Mouse (Mus musculus) embryonic facial prominence, embryonic 13.5 days (tissue): ENCODE measurements around the gene Gm15517. TPM values are rescaled to one million over a fixed set of nuclear protein-coding genes. Genes with fewer than 3 reads are reported as not detected.
"Not testable (repeated sequence)": the region's sequence is repeated elsewhere in the genome, so short reads cannot be mapped to it uniquely, and the experiment has no call there.

Experiments
- ATAC-seq: fragments of 200-750 bp; cut with Nextera tagmentation; 2 replicates; pipeline ENCODE4 v1.8.0; 2017; ENCODE audit warnings: low read depth; ENCODE audit not compliant: insufficient number of reproducible peaks, insufficient read depth, low FRiP score, low TSS enrichment
- H3K27ac ChIP-seq: fragments of 300-500 bp; sonication (generic); 2 replicates; pipeline ENCODE4 v1.5.1; 2015; ENCODE audit warnings: moderate library complexity, mild to moderate bottlenecking, inconsistent platforms
- H3K27me3 ChIP-seq: fragments of 300-500 bp; sonication (generic); 2 replicates; pipeline ENCODE4 v1.6.1; 2015; ENCODE audit warnings: mild to moderate bottlenecking, inconsistent platforms
- H3K36me3 ChIP-seq: fragments of 300-500 bp; sonication (generic); 2 replicates; pipeline ENCODE4 v1.6.1; 2015; ENCODE audit warnings: mild to moderate bottlenecking, inconsistent platforms
- H3K4me1 ChIP-seq: fragments of 300-500 bp; sonication (generic); 2 replicates; pipeline ENCODE4 v1.6.1; 2015; ENCODE audit warnings: inconsistent platforms
- H3K4me2 ChIP-seq: fragments of 300-500 bp; sonication (generic); 2 replicates; pipeline ENCODE4 v1.6.1; 2015; ENCODE audit warnings: moderate library complexity, mild to moderate bottlenecking, inconsistent platforms
- H3K4me3 ChIP-seq: fragments of 300-500 bp; sonication (generic); 2 replicates; pipeline ENCODE4 v1.5.1; 2015; ENCODE audit warnings: mild to moderate bottlenecking, inconsistent platforms
- H3K9ac ChIP-seq: fragments of 300-500 bp; sonication (generic); 2 replicates; pipeline ENCODE4 v1.6.1; 2015; ENCODE audit warnings: mild to moderate bottlenecking, inconsistent platforms
- H3K9me3 ChIP-seq: fragments of 300-500 bp; sonication (generic); 2 replicates; pipeline ENCODE4 v1.6.1; 2016; ENCODE audit warnings: inconsistent platforms
- WGBS: fragments of 180-500 bp; shearing (Covaris S2); methylation state at CpG from one replicate; pipeline ENCODE4 v1.1.7; 2015; ENCODE audit warnings: mixed read lengths; 5-methylcytosine and 5-hydroxymethylcytosine counted together
- polyA plus RNA-seq: library from polyadenylated mRNA; unstranded; fragments of >200 nt; fragmentation: Nextera tagmentation; extraction: Ambion mirVana; gene quantifications from 2 replicates; pipeline ENCODE4 v1.2.1, GENCODE M21; 2015

Gm15517 gene
- polyA plus RNA-seq, 1 experiment from 2014 or later, result not detected

DNA sequence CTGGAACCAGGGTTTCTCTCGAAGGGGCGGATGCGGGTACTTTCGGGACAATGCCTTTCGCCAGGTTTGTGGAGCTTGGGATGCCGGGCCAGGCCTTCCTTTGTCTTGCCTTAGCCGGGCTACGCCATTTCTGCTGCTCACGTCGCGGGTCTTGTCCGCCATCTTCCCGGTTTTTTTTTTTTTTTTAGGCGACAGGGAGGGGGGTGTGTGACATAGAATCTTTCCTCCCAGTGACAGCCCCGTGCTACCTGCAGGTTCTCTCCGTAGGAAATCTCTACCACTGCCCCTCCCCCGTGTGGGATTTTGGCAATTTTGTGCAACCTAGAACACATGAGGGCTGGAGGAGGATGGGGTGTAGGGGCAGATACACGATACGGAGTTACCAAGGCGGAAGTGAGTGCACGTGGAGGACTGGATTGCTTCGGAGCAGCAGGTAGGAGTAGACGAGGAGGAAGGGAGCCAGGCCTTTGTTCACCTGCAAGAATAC is 14.2 kb upstream of the Gm15517 start:
- Histone ChIP-seq H3K27ac (peak overlapping the region; percentile 93), H3K4me2 (peak overlapping the region; percentile 79), H3K36me3 (peaks cover 38% of the 10 kb centered on the region), H3K4me1 (peaks cover 28% of the 10 kb centered on the region), H3K4me3 (peak overlapping the region; percentile 91), H3K9ac (peak overlapping the region; percentile 89), H3K9me3 (no peaks in the 10 kb centered on the region), H3K27me3 (no peaks in the 10 kb centered on the region)
- under 1% methylated on average over 23 of the region's 23 CpGs for WGBS
- ATAC-seq, result no peak

DNA sequence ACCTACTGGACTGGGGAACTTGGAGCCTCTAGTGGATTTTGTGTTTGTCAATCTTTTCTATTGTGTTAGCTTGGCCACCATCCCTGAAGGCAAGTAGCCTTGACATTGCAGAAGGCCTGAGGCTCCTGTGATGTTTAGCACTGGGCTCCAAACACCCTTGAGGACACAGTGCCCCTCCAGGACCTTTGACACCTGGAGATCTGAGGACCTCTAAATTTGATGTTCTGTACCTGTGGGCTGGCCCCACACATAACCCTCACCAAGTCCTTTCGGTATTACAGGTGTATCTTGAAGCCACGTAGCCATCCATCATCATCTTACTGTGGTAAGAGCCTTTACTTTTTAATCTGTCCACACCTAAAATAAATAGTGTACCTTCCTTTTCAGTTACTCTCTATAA is 13.3 kb upstream of the Gm15517 start:
- peak overlapping the region; percentile 79 for H3K4me2 ChIP-seq
- peaks cover 30% of the 10 kb centered on the region for H3K4me1 ChIP-seq
- no peak overlapping the region for H3K27ac ChIP-seq
- H3K36me3 ChIP-seq, result peaks cover 47% of the 10 kb centered on the region
- peak overlapping the region; percentile 91 for H3K4me3 ChIP-seq
- no peaks in the 10 kb centered on the region for H3K27me3 ChIP-seq
- H3K9ac ChIP-seq, result peak overlapping the region; percentile 89
- WGBS, result 89% methylated on average over 2 of the region's 2 CpGs
- H3K9me3 ChIP-seq, result no peaks in the 10 kb centered on the region
- ATAC-seq, result no peak

- H3K4me2 ChIP-seq, result no peak overlapping the region
- H3K27ac ChIP-seq, result no peak overlapping the region
- WGBS, result 92% methylated on average over 4 of the region's 4 CpGs
- no peaks in the 10 kb centered on the region for H3K27me3 ChIP-seq
- H3K36me3 ChIP-seq, result peaks cover 57% of the 10 kb centered on the region
- peaks cover 31% of the 10 kb centered on the region for H3K4me1 ChIP-seq
- ATAC-seq, result no peak
- H3K9ac ChIP-seq, result no peak overlapping the region
- no peak overlapping the region for H3K4me3 ChIP-seq
- no peaks in the 10 kb centered on the region for H3K9me3 ChIP-seq
Measured at GRCm38 (mm10) chr7:44249248-44249647, 12.0 kb upstream of the Gm15517 start.

DNA sequence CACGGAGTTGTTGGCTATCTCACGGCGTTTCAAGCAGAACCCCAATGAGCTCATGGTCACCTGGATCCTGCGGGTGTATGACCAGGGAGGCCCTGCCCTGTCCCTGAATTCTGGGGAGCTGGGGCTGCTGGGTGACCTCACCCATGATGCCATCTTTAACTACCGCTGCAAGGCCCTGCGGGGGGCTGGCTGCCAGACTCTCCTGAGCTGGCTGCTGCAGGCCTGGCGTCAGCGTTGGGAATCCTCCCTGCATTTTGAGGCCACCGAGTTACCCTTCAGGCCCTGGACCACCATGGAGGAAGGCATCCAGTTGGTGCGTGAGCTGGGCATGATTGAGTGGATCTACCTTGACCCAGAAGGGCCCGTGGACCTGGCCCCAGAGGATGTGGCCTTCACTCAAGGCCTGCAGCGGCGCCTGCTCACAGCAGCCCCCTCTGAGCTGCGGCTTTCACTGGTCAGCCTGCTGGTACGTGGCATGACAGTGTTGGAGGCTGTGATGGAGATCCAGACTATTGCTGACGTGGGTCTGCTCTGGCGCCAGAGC is 10.4 kb upstream of the Gm15517 start:
- Histone ChIP-seq H3K36me3 (peaks cover 61% of the 10 kb centered on the region), H3K4me1 (peaks cover 25% of the 10 kb centered on the region)
- 89% methylated on average over 17 of the region's 17 CpGs for WGBS
- H3K27ac ChIP-seq, H3K9me3 ChIP-seq, H3K4me3 ChIP-seq, H3K4me2 ChIP-seq, H3K27me3 ChIP-seq, ATAC-seq, H3K9ac ChIP-seq: not testable (repeated sequence)

DNA sequence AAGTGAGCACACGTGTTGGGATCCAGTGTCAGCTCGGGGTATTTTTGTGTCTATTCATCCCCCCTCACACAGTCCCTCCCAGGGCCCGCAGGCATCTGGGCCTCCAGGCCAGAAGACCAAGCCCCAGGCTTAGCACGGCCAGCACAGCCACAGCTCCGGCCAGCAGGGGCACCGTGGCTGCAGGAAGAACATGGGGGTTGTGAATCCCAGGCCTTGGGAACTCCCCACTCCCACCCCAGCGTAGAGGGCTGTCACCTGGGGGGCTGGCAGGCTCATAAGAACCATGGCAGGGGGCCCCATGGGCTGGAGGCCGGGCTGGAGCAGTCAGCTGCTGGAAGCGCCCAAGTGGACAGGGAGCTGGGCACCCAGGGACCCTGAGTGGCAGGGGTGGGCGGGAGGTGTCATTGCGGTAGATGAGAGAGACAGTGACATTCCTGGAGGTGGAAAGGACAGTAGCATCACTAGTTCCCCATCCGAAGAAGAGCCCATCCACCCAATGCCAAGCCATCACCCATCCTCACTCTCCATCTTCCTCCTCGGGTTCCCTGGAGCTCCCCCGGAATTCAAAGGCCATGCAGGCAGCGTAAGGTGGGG is 8.1 kb upstream of the Gm15517 start:
- no peak overlapping the region for H3K9ac ChIP-seq
- H3K4me2 ChIP-seq, result no peak overlapping the region
- ATAC-seq, result no peak
- H3K36me3 ChIP-seq, result peaks cover 57% of the 10 kb centered on the region
- peak overlapping the region; percentile 7; the same call in 1 of the 2 replicates for H3K27ac ChIP-seq
- peaks cover 17% of the 10 kb centered on the region for H3K4me1 ChIP-seq
- H3K27me3 ChIP-seq, result no peaks in the 10 kb centered on the region
- 64% methylated on average over 15 of the region's 15 CpGs for WGBS
- H3K4me3 ChIP-seq, result no peak overlapping the region
- H3K9me3 ChIP-seq, result no peaks in the 10 kb centered on the region

DNA sequence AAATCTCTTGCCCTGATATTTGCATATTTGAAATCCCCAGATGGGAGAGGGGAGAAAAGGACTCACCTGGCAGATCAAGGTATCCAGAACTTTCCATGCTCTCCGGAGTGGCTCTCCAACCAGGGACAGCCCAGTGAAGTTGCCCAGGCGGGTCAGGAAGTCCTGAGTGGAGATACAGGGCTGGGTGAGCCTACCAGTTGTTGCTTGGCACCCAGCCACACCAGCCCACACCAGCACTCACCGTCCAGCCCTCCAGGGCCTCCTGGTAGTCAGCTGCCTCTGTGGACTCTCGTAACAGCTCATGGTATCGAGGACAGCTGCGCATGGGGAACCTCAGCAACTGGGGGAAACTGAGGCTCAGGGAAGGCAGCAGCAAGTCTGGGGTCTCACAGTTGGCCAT is 6.3 kb upstream of the Gm15517 start:
- H3K9ac ChIP-seq, result no peak overlapping the region
- no peaks in the 10 kb centered on the region for H3K27me3 ChIP-seq
- H3K9me3 ChIP-seq, result no peaks in the 10 kb centered on the region
- peaks cover 4% of the 10 kb centered on the region; the same call in 1 of the 2 replicates for H3K4me1 ChIP-seq
- no peak overlapping the region for H3K4me2 ChIP-seq
- 82% methylated on average over 6 of the region's 6 CpGs for WGBS
- no peak overlapping the region for H3K4me3 ChIP-seq
- H3K27ac ChIP-seq, result no peak overlapping the region
- peaks cover 40% of the 10 kb centered on the region for H3K36me3 ChIP-seq
- no peak for ATAC-seq

GRCm38 (mm10) chr7:44257278-44257677 is 4.0 kb upstream of the Gm15517 start, which contains the start of gene Acp4:
Gene Acp4 (minus strand): TSS chr7:44257378.
- ATAC-seq, result no peak
- WGBS, result 75% methylated on average over 4 of the region's 4 CpGs
- H3K9me3 ChIP-seq, result no peaks in the 10 kb centered on the region
- peaks cover 8% of the 10 kb centered on the region for H3K27me3 ChIP-seq
- H3K9ac ChIP-seq, result no peak within 1 kb of the TSS
- H3K36me3 ChIP-seq, result peaks cover 21% of the 10 kb centered on the region
- H3K27ac ChIP-seq, result no peak within 1 kb of the TSS
- no peak within 1 kb of the TSS for H3K4me3 ChIP-seq
- 0 out of 2 replicates have a peak, but pooled peaks cover 3% of the 10 kb centered on the region for H3K4me1 ChIP-seq
- H3K4me2 ChIP-seq, result no peak within 1 kb of the TSS

- 71% methylated on average over 6 of the region's 6 CpGs for WGBS
- Histone ChIP-seq H3K4me2 (no peak overlapping the region), H3K9me3 (no peaks in the 10 kb centered on the region), H3K27me3 (peaks cover 28% of the 10 kb centered on the region), H3K4me1 (peaks cover 6% of the 10 kb centered on the region; the same call in 1 of the 2 replicates), H3K27ac (no peak overlapping the region), H3K36me3 (no peaks in the 10 kb centered on the region; the same call in 1 of the 2 replicates), H3K4me3 (no peak overlapping the region), H3K9ac (no peak overlapping the region)
- ATAC-seq, result no peak
Measured at GRCm38 (mm10) chr7:44260410-44260809, 837 bp upstream of the Gm15517 start.

DNA sequence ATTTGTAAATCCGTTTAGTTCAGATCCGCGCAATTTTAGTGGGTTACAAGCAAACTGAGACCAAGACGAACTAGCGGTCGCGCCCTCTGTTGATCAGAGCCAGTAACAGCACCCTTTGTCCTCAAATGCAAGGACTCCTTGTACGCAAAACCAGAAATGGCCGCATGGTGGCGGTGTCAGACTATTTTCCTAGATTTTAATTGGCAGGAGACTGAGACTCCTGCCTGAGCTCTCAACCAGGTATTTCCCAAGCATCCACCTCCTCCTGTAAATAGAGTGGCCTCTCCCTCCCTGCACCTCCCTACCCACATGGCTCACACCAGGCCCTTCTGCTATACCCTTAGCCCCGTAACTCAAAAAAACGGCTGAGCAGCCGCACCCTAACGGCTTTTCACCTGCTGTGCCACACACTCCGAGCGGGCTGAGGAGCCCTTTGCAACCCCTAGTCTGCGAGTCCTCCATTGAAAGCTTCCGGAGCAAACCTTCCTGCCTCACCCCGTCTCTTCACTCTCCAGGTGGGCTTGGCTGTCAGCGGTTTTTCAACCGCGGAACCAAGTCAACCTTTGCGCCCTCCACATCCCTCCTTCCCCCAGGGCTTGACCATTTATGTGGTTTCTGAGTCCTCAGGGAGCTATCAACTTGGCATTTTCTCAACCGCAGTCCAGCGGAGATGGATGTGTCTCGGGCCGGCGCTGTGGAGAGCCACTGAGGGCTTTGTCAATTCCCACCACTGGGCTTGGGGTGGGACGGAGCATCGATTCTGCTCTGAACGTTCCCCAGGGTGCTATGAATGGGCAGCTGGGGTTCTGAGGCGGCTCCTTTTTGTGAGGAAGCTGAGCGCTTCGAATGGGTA is 1.8 kb downstream of the Gm15517 start:
- 0 out of 2 replicates have a peak, but pooled peaks have one; percentile 38 for ATAC-seq
- Histone ChIP-seq H3K4me1 (peaks cover 6% of the 10 kb centered on the region; the same call in 1 of the 2 replicates), H3K9me3 (no peaks in the 10 kb centered on the region), H3K4me3 (peak overlapping the region; percentile 10), H3K27ac (no peak overlapping the region), H3K36me3 (no peaks in the 10 kb centered on the region), H3K27me3 (peaks cover 43% of the 10 kb centered on the region), H3K9ac (peak overlapping the region; percentile 52), H3K4me2 (peak overlapping the region; percentile 50)
- WGBS, result 3% methylated on average over 34 of the region's 34 CpGs

GRCm38 (mm10) chr7:44268117-44268516 is 6.9 kb downstream of the Gm15517 start:
- no peaks in the 10 kb centered on the region for H3K36me3 ChIP-seq
- H3K9me3 ChIP-seq, result no peaks in the 10 kb centered on the region
- no peak overlapping the region for H3K4me3 ChIP-seq
- 77% methylated on average over 11 of the region's 11 CpGs for WGBS
- no peak overlapping the region for H3K9ac ChIP-seq
- peaks cover 4% of the 10 kb centered on the region; the same call in 1 of the 2 replicates for H3K4me1 ChIP-seq
- peaks cover 42% of the 10 kb centered on the region for H3K27me3 ChIP-seq
- no peak overlapping the region for H3K27ac ChIP-seq
- H3K4me2 ChIP-seq, result no peak overlapping the region
- ATAC-seq, result no peak

GRCm38 (mm10) chr7:44269397-44269796 is 8.2 kb downstream of the Gm15517 start:
- Histone ChIP-seq H3K4me3 (no peak overlapping the region), H3K9me3 (no peaks in the 10 kb centered on the region), H3K9ac (no peak overlapping the region), H3K27me3 (peaks cover 43% of the 10 kb centered on the region), H3K36me3 (no peaks in the 10 kb centered on the region), H3K27ac (no peak overlapping the region), H3K4me2 (no peak overlapping the region), H3K4me1 (no peaks in the 10 kb centered on the region)
- WGBS, result 93% methylated on average over 2 of the region's 2 CpGs
- ATAC-seq, result no peak
